Mouse (Mus musculus): ENCODE results near the gene Rbbp8nl. TPM values are rescaled to one million over a fixed set of nuclear protein-coding genes. Genes with fewer than 3 reads are reported as not detected.

Rbbp8nl gene
- polyA plus RNA-seq (2014; fragmentation: Nextera tagmentation; extraction: Ambion mirVana), result 2.5 and 2.7 TPM in 2 replicates

DNA sequence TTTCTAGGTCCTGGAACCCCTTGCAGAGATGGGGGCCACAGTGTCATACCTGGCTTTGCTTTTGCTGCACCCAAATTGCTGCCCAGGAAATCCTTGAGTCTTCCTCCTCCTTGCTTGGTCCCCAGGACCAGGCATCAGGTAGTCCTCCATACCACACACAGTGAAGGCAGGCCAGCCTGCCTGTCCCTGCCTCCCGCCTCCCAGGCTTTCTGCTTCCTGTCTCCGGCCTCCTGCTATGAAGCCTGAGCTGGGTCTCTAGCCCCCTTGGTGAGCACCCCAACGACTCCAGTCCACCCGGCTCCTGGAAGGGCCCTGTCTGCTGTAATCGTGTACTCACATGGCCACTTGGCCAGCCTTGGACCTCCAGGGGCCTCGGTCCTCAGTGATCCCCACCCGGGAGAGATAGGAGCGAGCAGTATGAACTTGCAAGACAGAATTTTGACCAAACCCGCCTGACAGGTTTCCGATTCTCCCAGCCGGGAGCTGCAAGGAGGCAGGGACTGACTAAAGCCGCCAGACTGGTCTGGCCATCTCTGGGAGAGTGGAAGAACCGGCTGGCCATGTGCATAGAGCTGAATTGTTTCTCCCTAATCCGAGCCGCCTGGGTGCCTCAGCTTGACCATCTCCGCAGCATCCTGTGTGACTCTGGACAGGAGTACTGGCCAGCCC is at the start of gene Rbbp8nl:
Rbbp8nl (minus strand) TSS at position 440 of the 669 bp plus-strand sequence.
- H3K36me3 ChIP-seq (ENCODE audit: control insufficient read depth, insufficient read depth, low read length), result no peaks in the 10 kb centered on the region
- peak; percentile 82 for ATAC-seq (replicated peaks; ENCODE audit: low FRiP score, low TSS enrichment, low read depth)
- H3K27me3 ChIP-seq (replicated peaks; ENCODE audit: control insufficient read depth, insufficient read depth, low read length), result no peaks in the 10 kb centered on the region
- H3K9ac ChIP-seq (ENCODE audit: low read length), result no peak within 1 kb of the TSS
- peaks cover 16% of the 10 kb centered on the region for H3K4me1 ChIP-seq (replicated peaks; ENCODE audit: control insufficient read depth, insufficient read depth, low read length)
- peak within 1 kb of the TSS; percentile 16; the same call in 1 of the 2 replicates for H3K4me3 ChIP-seq (ENCODE audit: low read depth, low read length)
- no peaks in the 10 kb centered on the region for H3K9me3 ChIP-seq (ENCODE audit: control insufficient read depth, low read length)
- H3K4me2 ChIP-seq (ENCODE audit: low read length), result peak within 1 kb of the TSS; percentile 39
- WGBS, result 38% methylated on average over 16 of the region's 16 CpGs
- DNase-seq (ENCODE audit: low spot score), result peak; percentile 88
- H3K27ac ChIP-seq (ENCODE audit: low read depth), result peak within 1 kb of the TSS; percentile 75

GRCm38 (mm10) chr2:180334551-180334986 is 44.9 kb upstream of the Rbbp8nl start, which contains the start of gene Gata5:
Gata5 (minus strand) TSS chr2:180334699.
- no peaks in the 10 kb centered on the region for H3K36me3 ChIP-seq (ENCODE audit: control insufficient read depth, insufficient read depth, low read length)
- DNase-seq (ENCODE audit: low spot score) (peak; percentile 84), ATAC-seq (replicated peaks; ENCODE audit: low FRiP score, low TSS enrichment, low read depth) (peak; percentile 86)
- H3K4me3 ChIP-seq (ENCODE audit: low read depth, low read length), result peak within 1 kb of the TSS; percentile 52
- no peaks in the 10 kb centered on the region for H3K9me3 ChIP-seq (ENCODE audit: control insufficient read depth, low read length)
- H3K4me1 ChIP-seq (replicated peaks; ENCODE audit: control insufficient read depth, insufficient read depth, low read length), result peaks cover 28% of the 10 kb centered on the region
- peak within 1 kb of the TSS; percentile 69 for H3K9ac ChIP-seq (ENCODE audit: low read length)
- H3K27ac ChIP-seq (ENCODE audit: low read depth), result peak within 1 kb of the TSS; percentile 43; the same call in 1 of the 2 replicates
- H3K4me2 ChIP-seq (ENCODE audit: low read length), result peak within 1 kb of the TSS; percentile 67
- WGBS, result under 1% methylated on average over 29 of the region's 33 CpGs
- H3K27me3 ChIP-seq (replicated peaks; ENCODE audit: control insufficient read depth, insufficient read depth, low read length), result peaks cover 50% of the 10 kb centered on the region

- Histone ChIP-seq H3K4me3 (ENCODE audit: low read depth, low read length) (peak overlapping the region; percentile 52), H3K9me3 (ENCODE audit: control insufficient read depth, low read length) (no peaks in the 10 kb centered on the region), H3K27me3 (replicated peaks; ENCODE audit: control insufficient read depth, insufficient read depth, low read length) (peaks cover 50% of the 10 kb centered on the region), H3K4me2 (ENCODE audit: low read length) (peak overlapping the region; percentile 67), H3K4me1 (replicated peaks; ENCODE audit: control insufficient read depth, insufficient read depth, low read length) (peaks cover 24% of the 10 kb centered on the region; the same call in 1 of the 2 replicates), H3K9ac (ENCODE audit: low read length) (peak overlapping the region; percentile 69), H3K27ac (ENCODE audit: low read depth) (peak overlapping the region; percentile 43; the same call in 1 of the 2 replicates), H3K36me3 (ENCODE audit: control insufficient read depth, insufficient read depth, low read length) (no peaks in the 10 kb centered on the region)
- 1% methylated on average over 69 of the region's 69 CpGs for WGBS
- peak; percentile 14; the same call in 1 of the 2 replicates for ATAC-seq (replicated peaks; ENCODE audit: low FRiP score, low TSS enrichment, low read depth)
- peak; percentile 77 for DNase-seq (ENCODE audit: low spot score)
Observed at GRCm38 (mm10) chr2:180333778-180334550, 44.3 kb upstream of the Rbbp8nl start.

GRCm38 (mm10) chr2:180329466-180329865 is 39.8 kb upstream of the Rbbp8nl start:
- no peaks in the 10 kb centered on the region for H3K9me3 ChIP-seq (ENCODE audit: control insufficient read depth, low read length)
- 0 out of 2 replicates have a peak, but pooled peaks cover 10% of the 10 kb centered on the region for H3K4me1 ChIP-seq (replicated peaks; ENCODE audit: control insufficient read depth, insufficient read depth, low read length)
- H3K27me3 ChIP-seq (replicated peaks; ENCODE audit: control insufficient read depth, insufficient read depth, low read length), result peaks cover 27% of the 10 kb centered on the region
- no peak overlapping the region for H3K9ac ChIP-seq (ENCODE audit: low read length)
- WGBS, result 87% methylated on average over 1 of the region's 1 CpGs
- ATAC-seq (replicated peaks; ENCODE audit: low FRiP score, low TSS enrichment, low read depth) (no peak), DNase-seq (ENCODE audit: low spot score) (no peak)
- H3K27ac ChIP-seq (ENCODE audit: low read depth), result no peak overlapping the region
- no peak overlapping the region for H3K4me3 ChIP-seq (ENCODE audit: low read depth, low read length)
- H3K36me3 ChIP-seq (ENCODE audit: control insufficient read depth, insufficient read depth, low read length), result 0 out of 2 replicates have a peak, but pooled peaks cover 6% of the 10 kb centered on the region
- H3K4me2 ChIP-seq (ENCODE audit: low read length), result no peak overlapping the region

GRCm38 (mm10) chr2:180322674-180323355 is 33.1 kb upstream of the Rbbp8nl start:
- no peaks in the 10 kb centered on the region for H3K27me3 ChIP-seq (replicated peaks; ENCODE audit: control insufficient read depth, insufficient read depth, low read length)
- DNase-seq (ENCODE audit: low spot score) (peak; percentile 61), ATAC-seq (replicated peaks; ENCODE audit: low FRiP score, low TSS enrichment, low read depth) (peak; percentile 70)
- peaks cover 10% of the 10 kb centered on the region for H3K4me1 ChIP-seq (replicated peaks; ENCODE audit: control insufficient read depth, insufficient read depth, low read length)
- peak overlapping the region; percentile 29; the same call in 1 of the 2 replicates for H3K27ac ChIP-seq (ENCODE audit: low read depth)
- H3K9me3 ChIP-seq (ENCODE audit: control insufficient read depth, low read length), result no peaks in the 10 kb centered on the region
- WGBS, result 12% methylated on average over 14 of the region's 14 CpGs
- no peak overlapping the region for H3K4me3 ChIP-seq (ENCODE audit: low read depth, low read length)
- H3K4me2 ChIP-seq (ENCODE audit: low read length), result no peak overlapping the region
- H3K36me3 ChIP-seq (ENCODE audit: control insufficient read depth, insufficient read depth, low read length), result 0 out of 2 replicates have a peak, but pooled peaks cover 6% of the 10 kb centered on the region
- H3K9ac ChIP-seq (ENCODE audit: low read length), result no peak overlapping the region

GRCm38 (mm10) chr2:180320216-180320615 is 30.5 kb upstream of the Rbbp8nl start:
- Histone ChIP-seq H3K4me2 (ENCODE audit: low read length) (no peak overlapping the region), H3K9ac (ENCODE audit: low read length) (no peak overlapping the region), H3K27ac (ENCODE audit: low read depth) (no peak overlapping the region), H3K27me3 (replicated peaks; ENCODE audit: control insufficient read depth, insufficient read depth, low read length) (no peaks in the 10 kb centered on the region), H3K4me1 (replicated peaks; ENCODE audit: control insufficient read depth, insufficient read depth, low read length) (peaks cover 10% of the 10 kb centered on the region), H3K36me3 (ENCODE audit: control insufficient read depth, insufficient read depth, low read length) (no peaks in the 10 kb centered on the region), H3K4me3 (ENCODE audit: low read depth, low read length) (no peak overlapping the region), H3K9me3 (ENCODE audit: control insufficient read depth, low read length) (no peaks in the 10 kb centered on the region)
- 78% methylated on average over 4 of the region's 4 CpGs for WGBS
- ATAC-seq (replicated peaks; ENCODE audit: low FRiP score, low TSS enrichment, low read depth) (no peak), DNase-seq (ENCODE audit: low spot score) (no peak)

- H3K9ac ChIP-seq (ENCODE audit: low read length), result no peak overlapping the region
- H3K4me1 ChIP-seq (replicated peaks; ENCODE audit: control insufficient read depth, insufficient read depth, low read length), result peaks cover 6% of the 10 kb centered on the region; the same call in 1 of the 2 replicates
- no peak overlapping the region for H3K4me3 ChIP-seq (ENCODE audit: low read depth, low read length)
- no peaks in the 10 kb centered on the region for H3K27me3 ChIP-seq (replicated peaks; ENCODE audit: control insufficient read depth, insufficient read depth, low read length)
- WGBS, result 76% methylated on average over 7 of the region's 7 CpGs
- H3K27ac ChIP-seq (ENCODE audit: low read depth), result no peak overlapping the region
- no peaks in the 10 kb centered on the region for H3K36me3 ChIP-seq (ENCODE audit: control insufficient read depth, insufficient read depth, low read length)
- H3K4me2 ChIP-seq (ENCODE audit: low read length), result no peak overlapping the region
- DNase-seq (ENCODE audit: low spot score) (no peak), ATAC-seq (replicated peaks; ENCODE audit: low FRiP score, low TSS enrichment, low read depth) (no peak)
- H3K9me3 ChIP-seq (ENCODE audit: control insufficient read depth, low read length), result no peaks in the 10 kb centered on the region
Observed at GRCm38 (mm10) chr2:180317591-180317990, 27.9 kb upstream of the Rbbp8nl start.

DNA sequence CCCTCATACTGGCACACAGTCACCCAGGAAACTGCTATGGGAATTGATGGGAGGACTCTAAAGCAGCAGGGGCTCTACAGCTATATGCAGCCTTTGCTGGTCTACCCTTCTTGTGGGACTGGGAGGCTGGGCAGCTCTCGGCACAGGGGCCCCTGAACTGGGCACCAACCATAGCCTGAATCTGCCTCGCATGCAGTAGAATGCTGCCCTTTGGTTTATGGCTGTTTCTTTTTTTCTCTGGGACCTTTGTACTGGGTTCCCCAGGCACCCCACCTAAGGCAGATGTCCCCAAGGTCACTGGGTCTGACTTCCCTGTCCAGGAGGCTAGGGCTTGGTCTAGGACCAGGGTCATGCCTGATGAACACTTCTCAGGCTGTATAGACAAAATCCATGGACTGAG is 24.6 kb upstream of the Rbbp8nl start:
- Histone ChIP-seq H3K36me3 (ENCODE audit: control insufficient read depth, insufficient read depth, low read length) (no peaks in the 10 kb centered on the region), H3K27me3 (replicated peaks; ENCODE audit: control insufficient read depth, insufficient read depth, low read length) (no peaks in the 10 kb centered on the region), H3K4me2 (ENCODE audit: low read length) (no peak overlapping the region), H3K9ac (ENCODE audit: low read length) (no peak overlapping the region), H3K4me1 (replicated peaks; ENCODE audit: control insufficient read depth, insufficient read depth, low read length) (0 out of 2 replicates have a peak, but pooled peaks cover 4% of the 10 kb centered on the region), H3K4me3 (ENCODE audit: low read depth, low read length) (no peak overlapping the region), H3K27ac (ENCODE audit: low read depth) (no peak overlapping the region), H3K9me3 (ENCODE audit: control insufficient read depth, low read length) (no peaks in the 10 kb centered on the region)
- ATAC-seq (replicated peaks; ENCODE audit: low FRiP score, low TSS enrichment, low read depth), result no peak
- no peak for DNase-seq (ENCODE audit: low spot score)
- 89% methylated on average over 2 of the region's 2 CpGs for WGBS

Measured in intestine, embryonic 14.5 days (tissue).